In genomic region chr3:89830815-89831591, GRCm38 (mm10) we compare ENCODE assay signal across 9 mouse cellular contexts. TPM values are rescaled to one million over a fixed set of nuclear protein-coding genes. Genes with fewer than 3 reads are reported as not detected.
DNase-seq lines count a peak whose midpoint lies in the region; ATAC-seq and TF ChIP-seq lines count a peak whose summit lies in the region.
"Had no signal": no experiment of that assay in that cellular context is flagged by ENCODE, and none has a peak within 500 bp of the region (broad histone marks: within the 10 kb centered on the region; RNA-seq: fewer than 3 reads in every experiment).

Gene She (plus strand): TSS chr3:89831370.

- under 1% methylated on average over 94 of the region's 96 CpGs for WGBS in heart, adult 2 months
- 2% methylated on average over 78 of the region's 96 CpGs for WGBS in lung, embryonic 15.5 days
- 2% methylated on average over 93 of the region's 96 CpGs for WGBS in stomach, postnatal 0 days

- no peaks in the 10 kb centered on the region for H3K9me3 ChIP-seq in lung, embryonic 15.5 days
- H3K9me3 ChIP-seq in stomach, postnatal 0 days (ENCODE audit: control insufficient read depth, low read length): no peaks in the 10 kb centered on the region

- H3K79me2 ChIP-seq in heart, adult 2 months (replicated peaks; ENCODE audit: control insufficient read depth, insufficient read depth, low read length): no peaks in the 10 kb centered on the region

- H3K36me3 ChIP-seq in testis, adult 2 months (ENCODE audit: control insufficient read depth, insufficient read depth, low read length): no peaks in the 10 kb centered on the region
- H3K36me3 ChIP-seq in heart, adult 2 months (ENCODE audit: control insufficient read depth, insufficient read depth, low read length): peaks cover 10% of the 10 kb centered on the region; the same call in 1 of the 2 replicates
- no peaks in the 10 kb centered on the region for H3K36me3 ChIP-seq in lung, embryonic 15.5 days
- no peaks in the 10 kb centered on the region for H3K36me3 ChIP-seq in stomach, postnatal 0 days (ENCODE audit: control insufficient read depth, insufficient read depth, low read length)

- H3K4me2 ChIP-seq in lung, embryonic 15.5 days: peak within 1 kb of the TSS; percentile 69
- peak within 1 kb of the TSS; percentile 69 for H3K4me2 ChIP-seq in stomach, postnatal 0 days (replicated peaks; ENCODE audit: low read depth)

- peak within 1 kb of the TSS; percentile 93 for H3K9ac ChIP-seq in heart, adult 2 months (ENCODE audit: low read depth, low read length)
- peak within 1 kb of the TSS; percentile 65 for H3K9ac ChIP-seq in lung, embryonic 15.5 days
- H3K9ac ChIP-seq in stomach, postnatal 0 days (ENCODE audit: low read length): peak within 1 kb of the TSS; percentile 69

- H3K27me3 ChIP-seq in testis, adult 2 months (ENCODE audit: control insufficient read depth, insufficient read depth, low read length): no peaks in the 10 kb centered on the region
- peaks cover 5% of the 10 kb centered on the region; the same call in 1 of the 2 replicates for H3K27me3 ChIP-seq in heart, adult 2 months (ENCODE audit: control insufficient read depth, insufficient read depth, low read length)
- H3K27me3 ChIP-seq in lung, embryonic 15.5 days: peaks cover 62% of the 10 kb centered on the region
- H3K27me3 ChIP-seq in stomach, postnatal 0 days (ENCODE audit: control insufficient read depth, insufficient read depth, low read length): 0 out of 2 replicates have a peak, but pooled peaks cover 4% of the 10 kb centered on the region

- intact Hi-C loops in heart, adult 2 months (cut with DNase I): no loop called here

- ATAC-seq in lung, embryonic 15.5 days (ENCODE audit: borderline replicate concordance, extremely low read depth, low FRiP score, low TSS enrichment): peak; percentile 69; the same call in 1 of the 2 replicates
- ATAC-seq in stomach, postnatal 0 days (ENCODE audit: low FRiP score, low TSS enrichment): peak; percentile 36; the same call in 1 of the 2 replicates

- peak within 1 kb of the TSS; percentile 47 for H3K4me3 ChIP-seq in testis, adult 2 months (ENCODE audit: control insufficient read depth, low read depth, low read length)
- peak within 1 kb of the TSS; percentile 74 for H3K4me3 ChIP-seq in heart, adult 2 months
- peak within 1 kb of the TSS; percentile 56 for H3K4me3 ChIP-seq in lung, embryonic 15.5 days
- H3K4me3 ChIP-seq in stomach, postnatal 0 days (ENCODE audit: low read depth, low read length): peak within 1 kb of the TSS; percentile 53

- TF ChIP-seq CTCF in testis, adult 2 months (IDR thresholded peaks at IDR 0.05; ENCODE audit: control insufficient read depth, insufficient read depth, insufficient replicate concordance, low read depth, low read length): no peak
- TF ChIP-seq CTCF in heart, adult 2 months (IDR thresholded peaks at IDR 0.05): peak; percentile 33
- TF ChIP-seq CTCF in stomach, postnatal 0 days (IDR thresholded peaks at IDR 0.05; ENCODE audit: low read depth): no peak

- peaks cover 10% of the 10 kb centered on the region for H3K4me1 ChIP-seq in testis, adult 2 months (ENCODE audit: control insufficient read depth, insufficient read depth, low read length)
- peaks cover 9% of the 10 kb centered on the region for H3K4me1 ChIP-seq in heart, adult 2 months (ENCODE audit: control insufficient read depth, insufficient read depth, low read length)
- peaks cover 7% of the 10 kb centered on the region for H3K4me1 ChIP-seq in lung, embryonic 15.5 days
- H3K4me1 ChIP-seq in stomach, postnatal 0 days (replicated peaks; ENCODE audit: control insufficient read depth, insufficient read depth): no peaks in the 10 kb centered on the region

- no peak for TF ChIP-seq POLR2A in testis, adult 2 months (IDR thresholded peaks at IDR 0.05; ENCODE audit: control insufficient read depth, low read depth, low read length)
- no peak for TF ChIP-seq POLR2A in heart, adult 2 months (IDR thresholded peaks at IDR 0.05; ENCODE audit: insufficient read depth, low read depth, low read length)

- H3K27ac ChIP-seq in testis, adult 2 months (ENCODE audit: control insufficient read depth, insufficient read depth, low read depth, low read length): no peak within 1 kb of the TSS
- peak within 1 kb of the TSS; percentile 92 for H3K27ac ChIP-seq in heart, adult 2 months
- peak within 1 kb of the TSS; percentile 74 for H3K27ac ChIP-seq in lung, embryonic 15.5 days
- H3K27ac ChIP-seq in stomach, postnatal 0 days (replicated peaks): peak within 1 kb of the TSS; percentile 61; the same call in 1 of the 2 replicates
- H3K27ac ChIP-seq: macrophage had no signal

- no peak for DNase-seq in testis, postnatal 14 days (ENCODE audit: low spot score)
- DNase-seq in heart, adult 2 months: peak; percentile 70 to 79
- peak; percentile 17 for DNase-seq in kidney, adult 11 months
- peak; percentile 29 for DNase-seq in stomach, postnatal 0 days (ENCODE audit: low spot score)
- DNase-seq in right cerebral cortex, postnatal 25 days: no peak
- no peak for DNase-seq in left cerebral cortex, adult 9 months (ENCODE audit: low spot score in 2 of 2)

- TF ChIP-seq EP300 in heart, adult 2 months (IDR thresholded peaks at IDR 0.05; ENCODE audit: insufficient read depth, low read depth, low read length): no peak
- TF ChIP-seq EP300 in stomach, postnatal 0 days (optimal IDR thresholded peaks at IDR 0.05): no peak

RNA-seq across cellular contexts. Expression of gene She, which starts in this region (rescaled TPM):
- polyA plus RNA-seq in testis, adult 2 months (2012; rRNA removed): 0.12 and 0.24 TPM in 2 replicates
- 10 to 100 TPM; 12.3 to 13.3 TPM for total RNA-seq in heart, adult 2 months (2021)
- 3.4 and 7.7 TPM in 2 replicates for polyA plus RNA-seq in heart, adult 2 months (2012; rRNA removed)
- 9.9 and 10.1 TPM in 2 replicates for polyA plus RNA-seq in lung, embryonic 15.5 days (2015; fragmentation: Nextera tagmentation; extraction: Ambion mirVana)
- polyA plus RNA-seq in stomach, postnatal 0 days (2015; fragmentation: Nextera tagmentation; extraction: Ambion mirVana): 1.4 and 1.5 TPM in 2 replicates
- polyA plus RNA-seq: macrophage had no signal

Comparison
In these comparisons a context has a peak if more than half of its experiments do, and no peak if none do; other contexts are left out.
1. DNase-seq: peak in heart, adult 2 months (2 of 2), kidney, adult 11 months (single experiment) and stomach, postnatal 0 days (single experiment); none in testis, postnatal 14 days (single experiment), right cerebral cortex, postnatal 25 days (single experiment) and left cerebral cortex, adult 9 months (0 of 2).
2. Peak in every context shown above with its lines, with median percentiles within 50 percentile points of each other: H3K4me3 ChIP-seq and H3K9ac ChIP-seq.